Mouse (Mus musculus) adrenal gland, adult 8-10 months (tissue): ENCODE results near the gene Acoxl. TPM values are rescaled to one million over a fixed set of nuclear protein-coding genes. Genes with fewer than 3 reads are reported as not detected.

Source experiments
- DNase-seq: peaks from one replicate; pipeline ENCODE4 v3.0.0; 2022
- total RNA-seq, 4 experiments: library from RNA; stranded (reverse); gene quantifications; 2 replicates each; pipeline ENCODE4 v1.2.4; 2022

Acoxl gene
- total RNA-seq, 4 experiments from 2014 or later, result 0.38 to 1.9 (median 0.97) TPM

GRCm38 (mm10) chr2:128122491-128122890, 283.8 kb downstream of the Acoxl start:
- DNase-seq, result peak; percentile 46

- peak; percentile 30 for DNase-seq
Measured at GRCm38 (mm10) chr2:128122891-128123771, 284.5 kb downstream of the Acoxl start.

GRCm38 (mm10) chr2:128123921-128124683, 285.4 kb downstream of the Acoxl start:
- DNase-seq, result no peak

- DNase-seq, result no peak
Measured at GRCm38 (mm10) chr2:128124693-128125092, 286.0 kb downstream of the Acoxl start.

- peak; percentile 94 for DNase-seq
Measured at GRCm38 (mm10) chr2:128125635-128126470, 287.2 kb downstream of the Acoxl start, which contains the start of gene Bcl2l11. Bcl2l11 (plus strand) TSS chr2:128126038.

- DNase-seq, result peak; percentile 31
Measured at GRCm38 (mm10) chr2:128126591-128127051, 287.9 kb downstream of the Acoxl start.

GRCm38 (mm10) chr2:128127121-128127671, 288.5 kb downstream of the Acoxl start:
- peak; percentile 95 for DNase-seq

- DNase-seq, result peak; percentile 85
Measured at GRCm38 (mm10) chr2:128127691-128128292, 289.1 kb downstream of the Acoxl start.

- no peak for DNase-seq
Measured at GRCm38 (mm10) chr2:128128532-128128931, 289.9 kb downstream of the Acoxl start.

- DNase-seq, result no peak
Measured at GRCm38 (mm10) chr2:128131503-128131902, 292.8 kb downstream of the Acoxl start.

GRCm38 (mm10) chr2:128132635-128133034, 294.0 kb downstream of the Acoxl start:
- DNase-seq, result no peak

GRCm38 (mm10) chr2:128133865-128134264, 295.2 kb downstream of the Acoxl start:
- DNase-seq, result no peak

- no peak for DNase-seq
Measured at GRCm38 (mm10) chr2:128134474-128134873, 295.8 kb downstream of the Acoxl start.

- no peak for DNase-seq
Measured at GRCm38 (mm10) chr2:128134948-128135347, 296.3 kb downstream of the Acoxl start.

- peak; percentile 55 for DNase-seq
Measured at GRCm38 (mm10) chr2:128136769-128137433, 298.2 kb downstream of the Acoxl start.

GRCm38 (mm10) chr2:128137480-128138276, 299.0 kb downstream of the Acoxl start:
- DNase-seq, result no peak

GRCm38 (mm10) chr2:128138924-128139323, 300.2 kb downstream of the Acoxl start:
- no peak for DNase-seq

- DNase-seq, result peak; percentile 67
Measured at GRCm38 (mm10) chr2:128139781-128140180, 301.1 kb downstream of the Acoxl start.

- no peak for DNase-seq
Measured at GRCm38 (mm10) chr2:128140183-128140582, 301.5 kb downstream of the Acoxl start.

GRCm38 (mm10) chr2:128143992-128144391, 305.3 kb downstream of the Acoxl start:
- no peak for DNase-seq
